Mouse (Mus musculus) hindbrain, postnatal 0 days (tissue): ENCODE results near the gene Syt1. TPM values are rescaled to one million over a fixed set of nuclear protein-coding genes. Genes with fewer than 3 reads are reported as not detected.

Experiments
- ATAC-seq: fragments of 200-750 bp; cut with Nextera tagmentation; 2 replicates; pipeline ENCODE4 v1.8.0; 2017; ENCODE audit warnings: mild to moderate bottlenecking, moderate TSS enrichment, moderate library complexity
- DNase-seq: peaks from one replicate; pipeline ENCODE4 v3.0.0-alpha.2; 2015; ENCODE audit warnings: low spot score
- H3K27ac ChIP-seq: fragments of 300-500 bp; sonication (generic); 2 replicates; pipeline ENCODE4 v1.5.1; 2014; ENCODE audit warnings: mild to moderate bottlenecking
- H3K27me3 ChIP-seq: fragments of 300-500 bp; sonication (generic); 2 replicates; pipeline ENCODE4 v1.6.1; 2014; ENCODE audit warnings: low read length, mixed read lengths; ENCODE audit not compliant: insufficient read depth
- H3K36me3 ChIP-seq: fragments of 300-500 bp; sonication (generic); 2 replicates; pipeline ENCODE4 v1.6.1; 2014; ENCODE audit warnings: low read length, mixed read lengths; ENCODE audit not compliant: insufficient read depth
- H3K4me1 ChIP-seq: fragments of 300-500 bp; sonication (generic); 2 replicates; pipeline ENCODE4 v1.6.1; 2014; ENCODE audit warnings: antibody characterized with exemption, low read length, mixed read lengths; ENCODE audit not compliant: insufficient read depth
- H3K4me2 ChIP-seq: fragments of 300-500 bp; sonication (generic); 2 replicates; pipeline ENCODE4 v1.6.1; 2014; ENCODE audit warnings: low read depth, mild to moderate bottlenecking, low read length, moderate library complexity, mixed read lengths
- H3K4me3 ChIP-seq: fragments of 300-500 bp; sonication (generic); 2 replicates; pipeline ENCODE4 v1.5.1; 2014; ENCODE audit warnings: low read length
- H3K9ac ChIP-seq: fragments of 300-500 bp; sonication (generic); replicated peaks from 2 replicates; pipeline ENCODE4 v1.6.1; 2014; ENCODE audit warnings: mild to moderate bottlenecking, low read length, moderate library complexity, mixed read lengths
- H3K9me3 ChIP-seq: fragments of 300-500 bp; sonication (generic); 2 replicates; pipeline ENCODE4 v1.6.1; 2016; ENCODE audit warnings: low read length, mixed read lengths
- CTCF ChIP-seq: IDR thresholded peaks from 2 replicates; pipeline ENCODE4 v1.5.1; 2016; ENCODE audit warnings: antibody characterized with exemption, control low read depth, low read depth
- WGBS: fragments of 180-500 bp; shearing (Covaris S2); extraction: QIAGEN DNeasy Blood & Tissue Kit; methylation state at CpG from one replicate; pipeline ENCODE4 v1.1.7; 2014; 5-methylcytosine and 5-hydroxymethylcytosine counted together
- polyA plus RNA-seq: library from polyadenylated mRNA; unstranded; fragments of >200 nt; fragmentation: Nextera tagmentation; extraction: Ambion mirVana; gene quantifications from 2 replicates; pipeline ENCODE4 v1.2.1, GENCODE M21; 2015
- total RNA-seq: library from RNA; depleted of rRNA; stranded (reverse); fragments of >200 nt; gene quantifications from 2 replicates; pipeline ENCODE4 v1.2.3, GENCODE M21; 2014

Syt1 gene
- total and polyA plus RNA-seq, 2 experiments from 2014 or later, result 96.1 to 147 TPM

- H3K9ac ChIP-seq, result no peak overlapping the region
- ATAC-seq, result peak; percentile 84
- H3K4me2 ChIP-seq, result no peak overlapping the region
- H3K27me3 ChIP-seq, result no peaks in the 10 kb centered on the region
- H3K4me1 ChIP-seq, result no peaks in the 10 kb centered on the region; the same call in 1 of the 2 replicates
- no peaks in the 10 kb centered on the region for H3K9me3 ChIP-seq
- 47% methylated on average over 3 of the region's 3 CpGs for whole genome bisulfite sequencing
- H3K4me3 ChIP-seq, result no peak overlapping the region
- DNase-seq, result peak; percentile 65
- no peak overlapping the region for H3K27ac ChIP-seq
- no peak for TF ChIP-seq CTCF
- H3K36me3 ChIP-seq, result no peaks in the 10 kb centered on the region
Measured at GRCm38 (mm10) chr10:108930299-108930698, 80.5 kb downstream of the Syt1 start.

GRCm38 (mm10) chr10:108929676-108930075 is 81.1 kb downstream of the Syt1 start:
- Histone ChIP-seq H3K27ac (no peak overlapping the region; the same call in 1 of the 2 replicates), H3K9ac (no peak overlapping the region), H3K4me1 (no peaks in the 10 kb centered on the region; the same call in 1 of the 2 replicates), H3K9me3 (no peaks in the 10 kb centered on the region), H3K27me3 (no peaks in the 10 kb centered on the region), H3K36me3 (no peaks in the 10 kb centered on the region), H3K4me3 (no peak overlapping the region), H3K4me2 (no peak overlapping the region)
- ATAC-seq (no peak), DNase-seq (no peak)
- WGBS, result 72% methylated on average over 6 of the region's 6 CpGs
- no peak for TF ChIP-seq CTCF

DNA sequence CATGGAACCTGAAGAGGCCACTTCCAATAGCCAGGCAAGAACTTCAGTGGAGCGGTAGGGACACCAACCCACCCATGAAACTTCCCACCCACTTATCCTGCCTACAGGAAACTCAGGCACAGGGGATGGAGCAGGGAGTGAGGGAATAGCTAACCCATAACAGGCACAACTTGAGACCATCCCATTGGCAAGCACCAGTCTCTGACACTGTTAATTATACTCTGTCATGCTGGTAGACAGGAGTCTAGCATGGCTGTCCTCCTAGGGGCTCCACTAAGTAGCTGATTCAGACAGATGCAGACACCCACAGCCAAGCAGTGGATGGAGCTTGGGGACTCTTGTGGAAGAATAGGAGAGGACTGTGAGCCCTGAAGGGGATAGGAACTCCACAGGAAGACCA is 105.5 kb downstream of the Syt1 start:
- Histone ChIP-seq H3K36me3 (no peaks in the 10 kb centered on the region; the same call in 1 of the 2 replicates), H3K4me3 (no peak overlapping the region), H3K4me2 (no peak overlapping the region), H3K4me1 (no peaks in the 10 kb centered on the region), H3K27me3 (no peaks in the 10 kb centered on the region), H3K27ac (no peak overlapping the region), H3K9ac (no peak overlapping the region), H3K9me3 (no peaks in the 10 kb centered on the region)
- no peak for DNase-seq
- TF ChIP-seq CTCF, result no peak
- ATAC-seq, result no peak
- 100% methylated on average over 1 of the region's 1 CpGs for WGBS

DNA sequence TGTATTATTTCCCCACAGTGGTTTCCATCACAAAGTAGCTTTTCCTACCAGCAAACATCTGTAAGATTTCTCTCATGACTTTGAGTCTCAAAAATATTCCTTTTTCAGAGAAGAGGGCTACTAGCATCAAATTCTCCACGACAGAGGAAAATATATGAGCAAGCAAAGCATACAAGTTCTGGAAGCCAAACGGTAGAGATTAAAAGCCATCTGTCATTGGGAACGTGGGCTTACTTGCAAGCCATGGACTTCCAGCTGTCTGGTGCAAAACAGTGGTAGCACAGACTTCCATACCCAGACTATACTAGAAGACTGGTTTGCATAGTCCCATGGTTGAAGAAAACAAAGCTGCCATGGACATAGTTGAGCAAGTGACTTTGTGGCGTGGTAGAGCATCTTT is 106.4 kb downstream of the Syt1 start:
- 73% methylated on average over 4 of the region's 4 CpGs for WGBS
- H3K36me3 ChIP-seq, result no peaks in the 10 kb centered on the region; the same call in 1 of the 2 replicates
- DNase-seq (no peak), ATAC-seq (no peak)
- no peaks in the 10 kb centered on the region for H3K27me3 ChIP-seq
- H3K9ac ChIP-seq, result no peak overlapping the region
- no peak overlapping the region for H3K27ac ChIP-seq
- no peak overlapping the region for H3K4me3 ChIP-seq
- H3K4me2 ChIP-seq, result no peak overlapping the region
- TF ChIP-seq CTCF, result no peak
- H3K4me1 ChIP-seq, result no peaks in the 10 kb centered on the region
- no peaks in the 10 kb centered on the region for H3K9me3 ChIP-seq

DNA sequence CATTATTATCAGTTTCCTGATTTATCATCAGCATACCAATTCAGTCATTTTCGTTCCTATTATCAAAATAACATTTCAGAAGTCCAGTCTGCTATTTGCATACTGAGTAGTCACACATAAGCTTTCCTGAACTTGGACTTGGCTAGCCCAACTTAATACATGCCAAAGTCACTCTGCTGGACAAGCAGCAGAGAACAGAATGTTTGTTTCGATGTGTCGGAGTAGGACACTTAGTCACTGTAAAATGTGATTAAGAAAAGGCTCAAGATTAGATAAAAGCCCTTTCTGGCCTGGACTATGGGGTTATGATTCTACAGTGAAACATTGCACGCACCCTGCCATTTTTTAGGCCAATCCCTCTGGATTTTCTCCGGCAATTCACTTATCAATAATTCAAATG is 114.3 kb downstream of the Syt1 start:
- DNase-seq (no peak), ATAC-seq (no peak)
- H3K4me1 ChIP-seq, result no peaks in the 10 kb centered on the region
- H3K4me3 ChIP-seq, result no peak overlapping the region
- no peaks in the 10 kb centered on the region for H3K9me3 ChIP-seq
- H3K9ac ChIP-seq, result no peak overlapping the region
- TF ChIP-seq CTCF, result no peak
- H3K36me3 ChIP-seq, result no peaks in the 10 kb centered on the region; the same call in 1 of the 2 replicates
- H3K4me2 ChIP-seq, result no peak overlapping the region
- no peak overlapping the region for H3K27ac ChIP-seq
- no peaks in the 10 kb centered on the region for H3K27me3 ChIP-seq
- WGBS, result 84% methylated on average over 5 of the region's 5 CpGs

GRCm38 (mm10) chr10:108893288-108893687 is 117.5 kb downstream of the Syt1 start:
- no peak for TF ChIP-seq CTCF
- H3K4me1 ChIP-seq, result no peaks in the 10 kb centered on the region
- DNase-seq (no peak), ATAC-seq (no peak)
- H3K27me3 ChIP-seq, result no peaks in the 10 kb centered on the region
- H3K27ac ChIP-seq, result no peak overlapping the region
- no peak overlapping the region for H3K4me3 ChIP-seq
- H3K4me2 ChIP-seq, result no peak overlapping the region
- H3K36me3 ChIP-seq, result no peaks in the 10 kb centered on the region
- 96% methylated on average over 6 of the region's 6 CpGs for WGBS
- H3K9me3 ChIP-seq, result no peaks in the 10 kb centered on the region
- no peak overlapping the region for H3K9ac ChIP-seq

GRCm38 (mm10) chr10:108892441-108892840 is 118.3 kb downstream of the Syt1 start:
- no peak overlapping the region for H3K4me3 ChIP-seq
- no peak overlapping the region for H3K9ac ChIP-seq
- WGBS, result 84% methylated on average over 1 of the region's 1 CpGs
- ATAC-seq, result no peak
- no peaks in the 10 kb centered on the region for H3K4me1 ChIP-seq
- no peaks in the 10 kb centered on the region for H3K36me3 ChIP-seq
- DNase-seq, result no peak
- no peaks in the 10 kb centered on the region for H3K9me3 ChIP-seq
- no peak overlapping the region for H3K27ac ChIP-seq
- no peak for TF ChIP-seq CTCF
- no peaks in the 10 kb centered on the region for H3K27me3 ChIP-seq
- no peak overlapping the region for H3K4me2 ChIP-seq
